Mouse (Mus musculus) urinary bladder, postnatal 14 days (tissue): Measurements from ENCODE around the gene Enox1.

Experiments used
- DNase-seq: peaks from one replicate; pipeline ENCODE4 v3.0.0; 2021; ENCODE audit warnings: low spot score

Gene Enox1

GRCm38 (mm10) chr14:77626557-77627507 is 470.3 kb downstream of the Enox1 start:
- DNase-seq = no peak

GRCm38 (mm10) chr14:77632466-77633171 is 476.1 kb downstream of the Enox1 start:
- no peak for DNase-seq

- DNase-seq = no peak
Observed at GRCm38 (mm10) chr14:77633172-77633542, 476.6 kb downstream of the Enox1 start.

- DNase-seq = no peak
Observed at GRCm38 (mm10) chr14:77636931-77637330, 480.4 kb downstream of the Enox1 start.

- DNase-seq = no peak
Observed at GRCm38 (mm10) chr14:77638148-77638547, 481.6 kb downstream of the Enox1 start.

GRCm38 (mm10) chr14:77638616-77639015 is 482.1 kb downstream of the Enox1 start:
- DNase-seq = no peak

- no peak for DNase-seq
Observed at GRCm38 (mm10) chr14:77639586-77639985, 483.0 kb downstream of the Enox1 start.

- no peak for DNase-seq
Observed at GRCm38 (mm10) chr14:77642314-77642713, 485.8 kb downstream of the Enox1 start.

GRCm38 (mm10) chr14:77646196-77646595 is 489.6 kb downstream of the Enox1 start:
- no peak for DNase-seq

GRCm38 (mm10) chr14:77647017-77647416 is 490.5 kb downstream of the Enox1 start:
- no peak for DNase-seq

GRCm38 (mm10) chr14:77648305-77648704 is 491.7 kb downstream of the Enox1 start:
- DNase-seq = no peak

GRCm38 (mm10) chr14:77658739-77659138 is 502.2 kb downstream of the Enox1 start:
- DNase-seq = no peak

- no peak for DNase-seq
Observed at GRCm38 (mm10) chr14:77662273-77662672, 505.7 kb downstream of the Enox1 start.

- DNase-seq = no peak
Observed at GRCm38 (mm10) chr14:77662994-77663393, 506.4 kb downstream of the Enox1 start.

- DNase-seq = no peak
Observed at GRCm38 (mm10) chr14:77668096-77668495, 511.5 kb downstream of the Enox1 start.

- DNase-seq = no peak
Observed at GRCm38 (mm10) chr14:77669494-77669893, 512.9 kb downstream of the Enox1 start.

- no peak for DNase-seq
Observed at GRCm38 (mm10) chr14:77670945-77671344, 514.4 kb downstream of the Enox1 start.

GRCm38 (mm10) chr14:77671961-77672360 is 515.4 kb downstream of the Enox1 start:
- no peak for DNase-seq

GRCm38 (mm10) chr14:77673138-77673537 is 516.6 kb downstream of the Enox1 start:
- no peak for DNase-seq

- no peak for DNase-seq
Observed at GRCm38 (mm10) chr14:77677951-77678350, 521.4 kb downstream of the Enox1 start.

- no peak for DNase-seq
Observed at GRCm38 (mm10) chr14:77679877-77680276, 523.3 kb downstream of the Enox1 start.

GRCm38 (mm10) chr14:77682888-77683555 is 526.5 kb downstream of the Enox1 start:
- no peak for DNase-seq

- DNase-seq = no peak
Observed at GRCm38 (mm10) chr14:77689816-77690215, 533.3 kb downstream of the Enox1 start.
